ENCODE assay signal across 15 mouse cellular contexts in the genomic region with DNA sequence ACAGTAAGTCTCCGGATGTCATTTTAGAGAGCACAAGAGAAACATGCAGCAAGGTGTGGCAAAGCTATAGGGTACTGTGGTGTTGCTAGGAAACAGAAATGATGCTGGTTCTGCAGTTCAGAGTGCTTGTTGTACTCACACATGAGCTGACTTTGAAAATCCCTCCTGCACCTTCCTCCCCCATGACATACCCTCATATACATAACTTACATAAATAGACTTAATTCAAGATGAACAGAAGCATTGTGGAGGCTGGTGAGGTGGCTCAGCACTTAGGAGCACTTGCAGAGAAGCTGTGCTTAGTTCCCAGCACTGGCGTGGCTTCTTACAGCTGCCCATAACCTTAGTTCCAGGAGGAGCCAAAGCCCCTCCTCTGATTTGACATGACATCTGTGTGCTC.
DNase-seq lines count a peak whose midpoint lies in the region.
"Had no signal": no experiment of that assay in that cellular context is flagged by ENCODE, and none has a peak within 500 bp of the region (broad histone marks: within the 10 kb centered on the region; RNA-seq: fewer than 3 reads in every experiment).

No protein-coding gene starts in this region.

- peak; percentile 2 for DNase-seq in embryo, embryonic 10 days (ENCODE audit: low spot score)
- no peak for DNase-seq in embryo, embryonic 11 days
- peak; percentile 28 to 40 for DNase-seq in left cerebral cortex, adult 9 months (ENCODE audit: low spot score in 2 of 2)
- no peak for DNase-seq in left cerebral cortex, adult 18-20 months (ENCODE audit: low spot score in 2 of 2)
- DNase-seq in right cerebral cortex, adult 18-20 months, result peak; percentile 41
- DNase-seq in right cerebral cortex, postnatal 14 days, result no peak
- DNase-seq: adrenal gland, adult 8-10 months; adrenal gland, postnatal 25 days; cerebellum, adult 18-20 months; cerebellum, adult 9-10 months; cerebellum, postnatal 25 days; gastrocnemius, postnatal 25 days; heart, adult 18-20 months; heart, postnatal 10 days; heart, postnatal 36 days had no signal

Comparison
In these comparisons a context has a peak if more than half of its experiments do, and no peak if none do; other contexts are left out.
1. DNase-seq: peak in embryo, embryonic 10 days (single experiment), left cerebral cortex, adult 9 months (2 of 2) and right cerebral cortex, adult 18-20 months (single experiment); none in embryo, embryonic 11 days (single experiment), left cerebral cortex, adult 18-20 months (0 of 2) and right cerebral cortex, postnatal 14 days (single experiment).